Mouse (Mus musculus) G1E (cell line): ENCODE measurements around the gene Lce3a.

ENCODE experiments used
- CTCF ChIP-seq: IDR thresholded peaks from 2 replicates; pipeline ENCODE4 v1.5.1; 2012; ENCODE audit warnings: low read depth, low read length, inconsistent platforms, mixed read lengths
- GATA1 ChIP-seq: IDR thresholded peaks from 2 replicates; pipeline ENCODE4 v1.6.1; 2012; ENCODE audit warnings: borderline replicate concordance, low read length, inconsistent platforms, mixed read lengths

DNA sequence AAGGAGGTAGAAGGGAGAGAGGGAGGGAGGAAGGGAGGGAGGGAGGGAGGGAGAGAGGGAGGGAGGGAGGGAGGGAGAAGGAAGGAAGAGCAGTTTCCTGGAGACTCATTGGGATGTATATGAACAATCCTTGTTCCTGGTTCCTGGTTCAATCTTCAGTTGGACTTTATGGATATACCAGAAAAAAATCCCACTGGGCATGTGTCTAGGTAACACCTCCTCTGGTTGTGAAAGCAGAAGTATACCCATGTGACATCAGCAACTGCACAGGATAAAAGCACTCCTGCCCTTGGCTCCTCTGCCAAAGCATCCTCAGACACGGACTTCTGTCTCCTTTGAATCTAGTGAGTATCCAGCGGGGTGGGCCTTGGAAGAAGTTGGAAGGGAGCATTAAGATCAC is 6.6 kb upstream of the Lce3a start, which contains the start of gene Lce3b:
- TF ChIP-seq CTCF (no peak), GATA1 (no peak)
